Mouse (Mus musculus): ENCODE results near the gene Fkbp8. TPM values are rescaled to one million over a fixed set of nuclear protein-coding genes. Genes with fewer than 3 reads are reported as not detected.

Fkbp8 gene
- total RNA-seq, 2 experiments from 2014 or later, result 407 to 421 TPM

Other genes with a start within 250 kb of the Fkbp8 start
- gene Homer3, start 244.9 kb upstream of the Fkbp8 start, total RNA-seq (2021), result 1 to 10 TPM; 7.9 to 9.8 TPM
- 10 to 100 TPM; 42.0 to 49.1 TPM for gene Ddx49, start 225.2 kb upstream of the Fkbp8 start, total RNA-seq (2021)
- 100 to 1,000 TPM; 141 to 145 TPM for gene Cope, start 225.2 kb upstream of the Fkbp8 start, total RNA-seq (2021)
- 10 to 100 TPM; 86.4 to 94.3 TPM for gene Cers1, start 211.9 kb upstream of the Fkbp8 start, total RNA-seq (2021)
- gene Gdf1, start 197.9 kb upstream of the Fkbp8 start, total RNA-seq (2021), result 10 to 100 TPM; 16.4 to 19.1 TPM
- gene Upf1, start 174.4 kb upstream of the Fkbp8 start, total RNA-seq (2021), result 10 to 100 TPM; 64.1 to 73.7 TPM
- under 1 TPM; 0.30 to 0.33 TPM for gene Comp, start 154.2 kb upstream of the Fkbp8 start, total RNA-seq (2021)
- 100 to 1,000 TPM; 152 to 154 TPM for gene Crtc1, start 88.1 kb upstream of the Fkbp8 start, total RNA-seq (2021)
- gene Klhl26, start 50.8 kb upstream of the Fkbp8 start, total RNA-seq (2021), result 10 to 100 TPM; 43.7 to 44.4 TPM
- 100 to 1,000 TPM; 295 to 296 TPM for gene Tmem59l, start 40.4 kb upstream of the Fkbp8 start, total RNA-seq (2021)
- 1 to 10 TPM; 1.5 to 2.8 TPM for gene Crlf1, start 34.6 kb upstream of the Fkbp8 start, total RNA-seq (2021)
- gene Rex1bd, start 21.0 kb upstream of the Fkbp8 start, total RNA-seq (2021), result 100 to 1,000 TPM; 118 to 122 TPM
- gene Uba52, start 16.9 kb upstream of the Fkbp8 start, total RNA-seq (2021), result 100 to 1,000 TPM; 924 to 953 TPM
- 10 to 100 TPM; 44.8 to 46.4 TPM for gene Kxd1, start 232 bp downstream of the Fkbp8 start, total RNA-seq (2021)
- gene Ell, start 11.7 kb downstream of the Fkbp8 start, total RNA-seq (2021), result 10 to 100 TPM; 19.0 to 21.6 TPM
- 10 to 100 TPM; 50.4 to 60.8 TPM for gene Isyna1, start 66.6 kb downstream of the Fkbp8 start, total RNA-seq (2021)
- gene Ssbp4, start 81.1 kb downstream of the Fkbp8 start, total RNA-seq (2021), result 100 to 1,000 TPM; 250 to 264 TPM
- gene Lrrc25, start 88.4 kb downstream of the Fkbp8 start, total RNA-seq (2021), result 1 to 10 TPM in 1 of 2 experiments, under 1 TPM in 1; 0.70 to 1.0 TPM
- gene Gdf15, start 104.7 kb downstream of the Fkbp8 start, total RNA-seq (2021), result not detected
- 10 to 100 TPM; 11.6 to 17.9 TPM for gene Pgpep1, start 132.7 kb downstream of the Fkbp8 start, total RNA-seq (2021)
- gene Lsm4, start 145.5 kb downstream of the Fkbp8 start, total RNA-seq (2021), result 10 to 100 TPM; 65.0 to 70.9 TPM
- 100 to 1,000 TPM; 221 to 289 TPM for gene Jund, start 171.2 kb downstream of the Fkbp8 start, total RNA-seq (2021)
- under 1 TPM; 0.09 to 0.16 TPM for gene Iqcn, start 175.7 kb downstream of the Fkbp8 start, total RNA-seq (2021)
- not detected for gene Gm3336, start 190.8 kb downstream of the Fkbp8 start, total RNA-seq (2021)
- gene Pde4c, start 196.0 kb downstream of the Fkbp8 start, total RNA-seq (2021), result 1 to 10 TPM; 1.6 to 3.4 TPM
- 100 to 1,000 TPM; 870 to 892 TPM for gene Rab3a, start 227.0 kb downstream of the Fkbp8 start, total RNA-seq (2021)
- 10 to 100 TPM; 31.3 to 31.4 TPM for gene Mpv17l2, start 233.2 kb downstream of the Fkbp8 start, total RNA-seq (2021)
- gene Pik3r2, start 249.0 kb downstream of the Fkbp8 start, total RNA-seq (2021), result 100 to 1,000 TPM; 150 to 153 TPM

Measured in left cerebral cortex, adult 18-20 months (tissue).